Mouse (Mus musculus) forebrain, postnatal 0 days (tissue): ENCODE measurements at regions not wholly inside any gene's neighbourhood (a gene's known extent, or its start where the extent isn't known, plus 50 kb on each side); places are given as distances from the start of the nearest gene placed in this dataset.
"Not testable (repeated sequence)": the region's sequence is repeated elsewhere in the genome, so short reads cannot be mapped to it uniquely, and the experiment has no call there.

Experiments
- ATAC-seq: fragments of 200-750 bp; cut with Nextera tagmentation; 2 replicates; pipeline ENCODE4 v1.8.0; 2017; ENCODE audit warnings: mild to moderate bottlenecking, moderate library complexity
- DNase-seq: peaks from one replicate; pipeline ENCODE4 v3.0.0-alpha.2; 2015
- H3K27ac ChIP-seq: fragments of 300-500 bp; sonication (generic); 2 replicates; pipeline ENCODE4 v1.5.1; 2014; ENCODE audit warnings: low read depth, mild to moderate bottlenecking, antibody characterized with exemption, low read length, moderate library complexity, mixed read lengths
- H3K27me3 ChIP-seq: fragments of 300-500 bp; sonication (generic); 2 replicates; pipeline ENCODE4 v1.6.1; 2014; ENCODE audit warnings: mild to moderate bottlenecking, low read length, mixed read lengths; ENCODE audit not compliant: insufficient read depth
- H3K36me3 ChIP-seq: fragments of 300-500 bp; sonication (generic); 2 replicates; pipeline ENCODE4 v1.6.1; 2014; ENCODE audit warnings: mild to moderate bottlenecking, moderate library complexity; ENCODE audit not compliant: insufficient read depth
- H3K4me1 ChIP-seq: fragments of 300-500 bp; sonication (generic); 2 replicates; pipeline ENCODE4 v1.6.1; 2014; ENCODE audit warnings: antibody characterized with exemption; ENCODE audit not compliant: insufficient read depth
- H3K4me2 ChIP-seq: fragments of 300-500 bp; sonication (generic); 2 replicates; pipeline ENCODE4 v1.6.1; 2014; ENCODE audit warnings: low read depth, mild to moderate bottlenecking, moderate library complexity
- H3K4me3 ChIP-seq: fragments of 300-500 bp; sonication (generic); 2 replicates; pipeline ENCODE4 v1.5.1; 2014; ENCODE audit warnings: low read depth, low read length, mixed read lengths
- H3K9ac ChIP-seq: fragments of 300-500 bp; sonication (generic); 2 replicates; pipeline ENCODE4 v1.6.1; 2014; ENCODE audit warnings: mild to moderate bottlenecking
- H3K9me3 ChIP-seq: fragments of 300-500 bp; sonication (generic); 2 replicates; pipeline ENCODE4 v1.6.1; 2016; ENCODE audit warnings: low read length
- CTCF ChIP-seq: sonication (generic); IDR thresholded peaks from 2 replicates; pipeline ENCODE4 v1.5.1; 2016; ENCODE audit warnings: antibody characterized with exemption, control low read depth, low read depth
- WGBS: fragments of 180-500 bp; shearing (Covaris S2); extraction: QIAGEN DNeasy Blood & Tissue Kit; methylation state at CpG from one replicate; pipeline ENCODE4 v1.1.7; 2014; 5-methylcytosine and 5-hydroxymethylcytosine counted together

- not testable (repeated sequence) for H3K9me3 ChIP-seq, H3K9ac ChIP-seq, H3K36me3 ChIP-seq, ATAC-seq, H3K4me1 ChIP-seq, DNase-seq, H3K27me3 ChIP-seq, H3K27ac ChIP-seq, H3K4me3 ChIP-seq, H3K4me2 ChIP-seq
- 78% methylated on average over 1 of the region's 1 CpGs for WGBS
These were observed 1547.9 kb upstream of the Pcdh17 start for GRCm38 (mm10) chr14:82895448-82895847.

- ATAC-seq = peak; percentile 83
- Histone ChIP-seq H3K27me3 (no peaks in the 10 kb centered on the region), H3K9me3 (no peaks in the 10 kb centered on the region), H3K4me3 (no peak overlapping the region), H3K27ac (no peak overlapping the region), H3K4me1 (no peaks in the 10 kb centered on the region), H3K9ac (no peak overlapping the region), H3K36me3 (no peaks in the 10 kb centered on the region), H3K4me2 (no peak overlapping the region)
- no peak for TF ChIP-seq CTCF
- WGBS = 75% methylated on average over 2 of the region's 2 CpGs
- peak; percentile 57 for DNase-seq
These were observed 1544.5 kb upstream of the Pcdh17 start for GRCm38 (mm10) chr14:82898841-82899240.
